Mouse (Mus musculus) spleen, adult 2 months (tissue): ENCODE results near the gene Cpt1c.

Source experiments
- CTCF ChIP-seq: fragments of 200-500 bp; IDR thresholded peaks from 2 replicates; pipeline ENCODE4 v1.5.1; 2011; ENCODE audit warnings: mild to moderate bottlenecking, inconsistent platforms; ENCODE audit not compliant: insufficient read depth, insufficient read length, insufficient replicate concordance; ENCODE audit errors: extremely low read depth
- POLR2A ChIP-seq: fragments of 200-500 bp; IDR thresholded peaks from 2 replicates; pipeline ENCODE4 v1.6.1; 2011; ENCODE audit warnings: low read depth, low read length, inconsistent platforms

DNA sequence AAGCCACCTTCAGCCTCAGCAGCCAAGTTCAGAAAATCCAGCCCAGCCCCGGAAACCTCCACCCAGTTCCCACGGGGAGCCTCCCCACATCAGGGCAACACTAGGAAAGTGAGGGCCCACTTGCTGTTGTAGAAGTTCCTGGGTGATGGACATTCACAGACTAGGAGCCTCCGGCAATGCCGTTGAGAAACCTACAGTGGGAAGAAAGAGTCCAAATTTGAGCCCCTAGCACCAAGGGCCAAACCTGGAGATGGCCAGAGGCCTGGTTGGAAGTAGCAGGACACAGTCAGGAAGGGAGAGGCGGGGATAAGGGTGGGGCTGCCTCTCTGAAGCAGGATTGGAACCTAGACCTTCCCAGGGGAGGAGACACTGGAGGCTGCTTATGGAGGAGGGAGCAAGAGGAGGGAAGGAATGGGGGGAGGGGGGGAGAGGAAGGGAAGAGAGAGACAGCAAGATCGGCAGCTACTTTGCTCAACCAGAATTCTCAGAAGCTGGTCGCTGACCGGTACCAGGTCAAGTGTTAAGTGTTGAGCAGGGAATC, 44.5 kb upstream of the Cpt1c start:
- no peak for TF ChIP-seq CTCF
- TF ChIP-seq POLR2A, result no peak
